Mouse (Mus musculus): ENCODE measurements around the gene Mcpt1.
"Not testable (repeated sequence)": the region's sequence is repeated elsewhere in the genome, so short reads cannot be mapped to it uniquely, and the experiment has no call there.

DNA sequence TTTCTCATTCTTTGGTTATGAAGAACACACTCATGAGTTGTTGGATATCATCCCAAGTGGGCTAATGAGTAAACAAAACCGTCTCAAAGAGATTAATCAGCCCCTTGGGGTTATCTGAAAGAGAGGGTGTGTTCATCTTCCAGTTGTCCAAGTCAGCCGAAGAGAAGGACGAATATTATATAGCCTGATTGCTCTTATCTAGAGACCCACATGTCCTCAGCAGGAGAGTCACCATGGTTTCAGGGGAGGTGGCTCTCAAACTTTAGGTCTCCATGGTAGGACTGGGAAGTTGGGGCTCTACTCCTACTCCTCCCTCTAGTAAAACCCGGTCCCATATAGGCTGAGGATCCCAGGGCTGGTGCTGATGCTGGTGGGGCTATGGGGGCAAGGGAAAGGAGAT, 3.5 kb downstream of the Mcpt1 start:
- not testable (repeated sequence) for TF ChIP-seq POLR2A (IDR thresholded peaks at IDR 0.05; ENCODE audit: borderline replicate concordance, extremely low read depth, low read depth, low read length); CTCF (IDR thresholded peaks at IDR 0.05; ENCODE audit: insufficient read depth, low read length)

All from lung, adult 2 months (tissue).